Mouse (Mus musculus) spleen, postnatal 14 days (tissue): ENCODE results near the gene Arhgef25.

Experiments used
- DNase-seq, 2 experiments: peaks; one replicate each; pipeline ENCODE4 v3.0.0; 2021 to 2022; ENCODE audit warnings: low spot score in 2 of 2

Arhgef25 gene

GRCm38 (mm10) chr10:127189651-127190381 is at the start of gene Arhgef25:
TSS of gene Arhgef25 (minus strand) at chr10:127190083.
- DNase-seq: no peak

DNA sequence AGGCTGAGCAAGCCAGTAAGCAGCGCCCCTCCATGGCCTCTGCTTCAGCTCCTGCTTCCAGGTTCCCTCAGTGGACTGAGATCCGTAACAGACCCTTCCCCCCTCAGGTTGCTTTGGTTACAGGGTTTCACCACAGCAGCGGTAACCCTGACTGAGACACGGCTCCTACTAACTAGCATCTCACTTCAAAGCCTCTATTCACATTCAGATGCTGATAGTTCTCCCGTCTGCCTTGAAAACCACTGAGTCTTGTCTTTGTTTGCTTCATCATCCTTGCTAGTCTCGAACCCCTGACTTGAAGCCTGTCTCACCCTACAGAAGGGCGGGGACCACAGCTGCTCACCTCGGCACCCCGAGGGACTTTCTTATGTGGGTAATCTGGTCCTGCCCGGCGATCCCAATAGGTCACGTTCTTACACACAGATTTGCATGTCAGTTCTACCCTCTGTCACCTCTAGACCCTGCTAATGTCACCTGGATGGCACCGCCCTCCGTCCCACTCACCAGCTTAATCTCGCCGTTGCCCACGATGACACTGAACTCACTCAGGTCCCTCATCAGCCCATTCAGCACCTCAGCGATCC is 48.5 kb upstream of the Arhgef25 start:
- DNase-seq: no peak

- no peak for DNase-seq
These were observed 46.7 kb upstream of the Arhgef25 start for GRCm38 (mm10) chr10:127236541-127236940.

GRCm38 (mm10) chr10:127233141-127233540 is 43.3 kb upstream of the Arhgef25 start:
- peak in 1 of 2 experiments; percentile 12 for DNase-seq

DNA sequence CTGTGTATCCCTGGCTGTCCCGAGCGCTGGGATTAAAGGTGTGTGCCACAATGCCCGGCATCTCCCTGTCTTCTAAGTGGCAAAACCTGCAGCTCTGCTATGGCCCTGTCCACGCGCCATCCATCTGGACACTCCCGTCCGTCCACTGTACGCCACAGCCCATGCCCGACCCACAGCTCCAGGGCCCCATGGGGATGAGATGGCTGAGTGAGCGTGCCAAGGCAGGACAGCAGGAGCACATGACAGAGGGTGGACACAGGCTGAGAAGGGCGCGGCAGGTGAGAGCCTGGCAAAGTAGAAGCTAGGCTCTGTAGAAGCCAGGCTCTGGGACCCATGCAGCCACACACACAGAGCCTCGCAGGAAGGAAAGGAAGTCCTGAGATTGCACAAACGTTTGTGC is 41.9 kb upstream of the Arhgef25 start:
- DNase-seq: no peak

GRCm38 (mm10) chr10:127230693-127231092 is 40.8 kb upstream of the Arhgef25 start:
- no peak for DNase-seq

- peak in 1 of 2 experiments; percentile 28 for DNase-seq
These were observed 39.0 kb upstream of the Arhgef25 start for GRCm38 (mm10) chr10:127228897-127229296.

DNA sequence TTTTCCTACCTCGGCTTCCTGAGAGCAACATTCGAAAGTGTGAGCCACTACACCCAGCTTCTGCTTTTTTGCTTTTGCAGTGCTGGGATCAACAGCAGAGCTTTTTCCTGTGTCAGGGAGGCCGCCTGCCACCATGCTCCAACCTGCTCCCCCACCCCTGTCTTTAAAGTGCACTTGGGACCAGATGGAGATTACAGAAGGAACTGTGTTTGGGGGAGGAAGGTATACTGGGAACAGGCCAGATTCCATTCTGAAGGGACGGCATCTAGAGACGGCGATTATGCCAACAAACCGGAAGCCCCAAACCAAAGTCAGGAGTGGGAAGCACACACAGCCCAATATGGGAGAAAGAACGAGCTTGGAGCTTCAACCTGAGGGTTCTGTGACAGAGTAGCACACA is 37.3 kb upstream of the Arhgef25 start:
- no peak for DNase-seq

- DNase-seq: no peak
These were observed 36.5 kb upstream of the Arhgef25 start for GRCm38 (mm10) chr10:127226318-127226895.

- no peak for DNase-seq
These were observed 35.8 kb upstream of the Arhgef25 start for GRCm38 (mm10) chr10:127225732-127226131.

- DNase-seq: no peak
These were observed 35.3 kb upstream of the Arhgef25 start for GRCm38 (mm10) chr10:127225213-127225612.

DNA sequence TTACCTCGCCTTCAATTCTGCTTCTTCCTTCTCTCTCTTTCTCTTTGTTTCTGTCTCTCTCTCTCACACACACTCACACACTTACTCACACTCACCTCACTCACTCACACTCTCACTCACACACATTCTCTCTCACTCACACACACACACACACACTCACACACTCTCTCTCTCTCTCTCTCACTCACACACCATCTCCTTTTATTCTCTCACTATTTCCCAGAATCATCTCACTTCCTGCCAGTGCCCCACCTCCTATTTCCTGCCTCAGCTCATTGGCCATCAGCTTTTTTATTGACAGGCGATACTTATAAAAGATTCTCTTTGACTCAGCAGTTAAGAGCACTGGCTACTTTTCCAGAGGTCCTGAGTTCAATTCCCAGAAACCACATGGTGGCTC is 28.5 kb upstream of the Arhgef25 start:
- DNase-seq: no peak

GRCm38 (mm10) chr10:127217177-127217576 is 27.3 kb upstream of the Arhgef25 start:
- no peak for DNase-seq

- no peak for DNase-seq
These were observed 26.6 kb upstream of the Arhgef25 start for GRCm38 (mm10) chr10:127216456-127216855.

GRCm38 (mm10) chr10:127214422-127214803 is 24.5 kb upstream of the Arhgef25 start:
- DNase-seq: no peak

- no peak for DNase-seq
These were observed 24.0 kb upstream of the Arhgef25 start for GRCm38 (mm10) chr10:127213704-127214421.

- no peak for DNase-seq
These were observed 23.4 kb upstream of the Arhgef25 start for GRCm38 (mm10) chr10:127213272-127213671.

DNA sequence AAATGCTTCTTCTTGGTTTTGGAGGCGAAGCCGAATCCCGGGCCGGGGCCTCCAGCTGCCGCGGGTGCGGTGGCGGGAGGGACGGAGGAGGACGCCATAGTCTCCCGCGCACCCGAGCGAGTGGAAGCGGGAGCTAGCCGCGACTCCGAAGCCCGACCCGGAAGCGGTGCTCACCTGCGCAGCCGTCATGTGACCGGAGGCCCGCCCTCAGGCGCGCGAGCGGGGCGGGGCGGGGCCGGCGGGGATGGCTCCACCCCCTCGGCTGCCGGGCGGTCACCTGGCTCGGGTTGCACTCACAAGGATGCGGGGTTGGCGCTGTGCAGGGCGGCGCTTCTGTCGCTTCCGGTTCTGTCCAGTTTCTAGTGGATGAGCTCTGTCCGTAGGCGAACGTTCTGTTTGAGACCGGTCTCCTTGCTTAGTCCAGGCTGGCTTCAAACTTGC is 21.6 kb upstream of the Arhgef25 start, which contains the start of gene Pip4k2c:
Gene Pip4k2c, minus strand, starts transcription at position 172 of the 441 bp plus-strand sequence.
- DNase-seq: peak; percentile 86 to 90

DNA sequence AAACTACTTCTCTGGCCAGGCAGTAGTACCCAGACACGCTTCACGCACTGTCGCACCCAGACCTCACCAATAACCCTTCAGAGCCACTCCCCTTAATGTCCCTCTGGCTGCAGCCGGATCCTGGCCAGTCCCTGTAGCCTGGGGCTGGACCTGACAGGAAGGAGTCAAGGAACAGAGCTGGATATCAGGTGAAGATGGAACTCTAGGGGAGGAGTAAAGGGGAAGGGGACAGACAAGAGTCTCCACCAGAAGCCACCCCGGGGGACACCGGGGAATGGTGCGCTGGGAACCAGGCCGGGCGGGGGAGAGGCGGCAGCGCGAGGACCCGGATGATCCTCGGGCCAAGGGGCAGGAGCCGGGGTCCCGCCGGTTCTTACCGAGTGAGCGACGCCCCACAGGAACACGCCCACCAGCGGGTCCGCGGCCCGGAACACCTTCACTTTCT is 21.1 kb upstream of the Arhgef25 start:
- DNase-seq: no peak

DNA sequence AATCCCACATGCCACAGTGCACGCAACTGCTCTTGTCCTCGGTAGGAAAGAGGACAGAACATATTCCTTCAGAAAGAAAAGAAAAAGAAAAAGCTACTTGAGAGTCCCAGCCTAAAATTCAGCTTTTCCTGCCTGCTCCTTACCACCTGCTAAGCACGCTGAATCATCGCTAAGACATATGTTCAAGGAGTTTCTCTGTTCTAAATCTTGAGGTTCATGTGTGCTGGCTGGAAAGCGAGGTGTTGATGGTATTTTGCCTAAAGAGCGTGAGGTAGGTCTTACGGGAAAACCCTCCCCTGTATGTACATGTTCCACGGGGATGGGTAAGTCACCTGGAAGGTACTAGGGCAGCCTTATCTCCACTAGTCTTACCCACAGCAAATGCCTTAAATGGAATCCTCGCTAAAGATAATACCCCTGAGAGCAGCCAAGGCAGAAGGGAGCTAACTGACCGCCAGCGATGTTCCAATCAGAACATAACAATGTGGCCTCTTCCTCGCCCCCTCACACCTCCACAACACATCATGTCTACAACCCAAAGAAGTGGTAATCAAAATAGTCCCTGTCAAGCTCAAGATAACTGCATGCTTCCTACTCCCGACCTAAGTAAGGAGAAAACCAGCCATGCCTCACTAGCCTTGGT is 20.2 kb upstream of the Arhgef25 start:
- DNase-seq: no peak

- no peak for DNase-seq
These were observed 19.0 kb upstream of the Arhgef25 start for GRCm38 (mm10) chr10:127208921-127209320.

DNA sequence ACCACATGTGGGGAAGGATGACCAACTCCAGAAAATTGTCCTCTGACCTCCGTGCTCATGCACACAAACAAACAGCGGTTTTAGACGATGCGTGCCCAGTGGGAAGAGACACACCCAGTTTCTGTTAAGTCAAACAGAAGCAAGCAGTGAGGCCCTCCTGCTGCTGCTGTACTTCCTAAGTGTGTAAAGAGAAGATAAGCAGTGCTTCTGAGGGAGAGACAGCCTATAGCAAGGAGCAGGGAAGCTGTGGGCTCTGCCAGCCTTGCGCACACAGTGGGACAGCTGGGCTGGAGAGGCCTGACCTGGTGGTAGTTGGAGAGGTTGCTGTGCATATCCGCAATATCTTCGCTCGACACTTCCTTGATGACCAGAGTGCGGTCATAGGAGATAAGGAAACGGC is 15.5 kb upstream of the Arhgef25 start:
- DNase-seq: no peak
